Mouse (Mus musculus): Measurements from ENCODE around the gene Pbx1. TPM values are rescaled to one million over a fixed set of nuclear protein-coding genes. Genes with fewer than 3 reads are reported as not detected.

Pbx1 gene
- polyA plus RNA-seq, 1 experiment from 2014 or later, result 59.2 TPM

DNA sequence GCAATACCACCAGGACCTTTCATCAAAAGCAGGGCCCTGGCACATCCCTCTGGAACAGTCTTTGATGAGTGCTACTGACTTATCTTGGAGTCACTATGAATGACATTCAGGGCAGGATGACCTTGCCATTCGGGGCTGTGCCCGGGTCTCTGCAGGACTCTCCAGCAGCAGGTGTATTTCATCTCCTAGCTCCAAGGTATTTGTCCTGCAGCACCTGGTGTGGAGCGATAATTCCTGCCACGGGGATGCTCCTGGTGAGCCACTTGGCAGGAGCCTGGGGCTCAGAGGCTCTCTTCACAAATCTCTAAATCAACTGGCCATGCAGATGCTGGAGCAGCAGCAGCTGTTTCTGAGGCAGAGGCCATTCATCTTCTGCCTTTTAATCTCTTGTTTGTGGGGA lies 340.4 kb downstream of the Pbx1 start:
- H3K27ac ChIP-seq (ENCODE audit: low read depth, low read length), result no peak overlapping the region
- no peaks in the 10 kb centered on the region for H3K27me3 ChIP-seq (ENCODE audit: control insufficient read depth, insufficient read depth, low read length)
- no peak for DNase-seq (ENCODE audit: low spot score)

DNA sequence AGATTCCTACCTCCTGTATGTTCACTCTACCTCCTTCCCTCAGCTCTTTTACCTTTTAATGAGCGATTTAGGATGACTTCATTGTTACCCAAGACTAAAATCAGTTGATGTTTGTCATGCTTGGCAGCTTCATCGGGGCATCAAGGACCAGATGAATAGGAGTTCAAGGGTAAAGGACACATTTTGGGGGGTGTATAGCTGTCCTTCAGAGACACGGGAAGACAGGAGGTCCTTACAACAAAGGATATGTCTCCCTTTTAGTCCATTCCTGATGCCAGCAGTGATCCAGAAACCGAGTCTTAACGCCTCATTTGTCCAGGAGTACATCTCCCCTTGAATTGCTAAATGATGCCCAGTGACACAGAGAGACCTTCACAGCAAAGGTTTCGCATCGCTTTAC lies 343.4 kb downstream of the Pbx1 start:
- Histone ChIP-seq H3K9me3 (ENCODE audit: control insufficient read depth, low read length) (no peaks in the 10 kb centered on the region), H3K27me3 (ENCODE audit: control insufficient read depth, insufficient read depth, low read length) (no peaks in the 10 kb centered on the region), H3K4me2 (replicated peaks; ENCODE audit: low read depth, low read length) (no peak overlapping the region), H3K27ac (ENCODE audit: low read depth, low read length) (no peak overlapping the region), H3K4me3 (ENCODE audit: low read depth, low read length) (no peak overlapping the region), H3K9ac (ENCODE audit: low read depth, low read length) (no peak overlapping the region), H3K36me3 (ENCODE audit: control insufficient read depth, insufficient read depth, low read length) (no peaks in the 10 kb centered on the region), H3K4me1 (replicated peaks; ENCODE audit: control insufficient read depth, insufficient read depth, low read length) (no peaks in the 10 kb centered on the region)
- WGBS, result 71% methylated on average over 7 of the region's 7 CpGs
- DNase-seq (ENCODE audit: low spot score) (no peak), ATAC-seq (ENCODE audit: low FRiP score) (no peak)

More for the DNA sequence above, 340.4 kb downstream of the Pbx1 start:
- no peak overlapping the region for H3K4me2 ChIP-seq (replicated peaks; ENCODE audit: low read depth, low read length)
- 75% methylated on average over 4 of the region's 4 CpGs for WGBS
- no peak overlapping the region for H3K4me3 ChIP-seq (ENCODE audit: low read depth, low read length)
- H3K9me3 ChIP-seq (ENCODE audit: control insufficient read depth, low read length), result no peaks in the 10 kb centered on the region
- H3K36me3 ChIP-seq (ENCODE audit: control insufficient read depth, insufficient read depth, low read length), result no peaks in the 10 kb centered on the region
- H3K9ac ChIP-seq (ENCODE audit: low read depth, low read length), result no peak overlapping the region
- no peaks in the 10 kb centered on the region for H3K4me1 ChIP-seq (replicated peaks; ENCODE audit: control insufficient read depth, insufficient read depth, low read length)
- no peak for ATAC-seq (ENCODE audit: low FRiP score)

DNA sequence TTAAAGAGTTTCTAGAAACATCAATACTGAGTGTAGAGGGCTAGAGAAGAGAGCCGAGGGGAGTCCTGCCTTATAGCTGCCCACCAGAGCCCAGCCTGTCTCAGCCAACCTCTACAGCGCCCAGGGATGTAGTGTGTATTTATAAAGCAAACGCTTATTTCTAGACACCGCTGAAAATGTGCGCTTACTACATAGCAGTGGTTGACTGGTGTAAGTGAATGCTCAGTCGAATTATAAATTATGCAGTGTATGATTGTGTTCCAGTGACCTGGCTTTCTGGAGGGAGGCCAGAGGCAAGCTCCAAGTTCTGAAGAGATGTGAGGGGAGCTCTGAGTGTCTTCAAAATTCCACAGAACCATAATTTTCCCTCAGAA lies 352.7 kb downstream of the Pbx1 start:
- ATAC-seq (ENCODE audit: low FRiP score) (no peak), DNase-seq (ENCODE audit: low spot score) (no peak)
- no peak overlapping the region for H3K9ac ChIP-seq (ENCODE audit: low read depth, low read length)
- H3K4me2 ChIP-seq (replicated peaks; ENCODE audit: low read depth, low read length), result no peak overlapping the region
- H3K27me3 ChIP-seq (ENCODE audit: control insufficient read depth, insufficient read depth, low read length), result no peaks in the 10 kb centered on the region
- no peak overlapping the region for H3K27ac ChIP-seq (ENCODE audit: low read depth, low read length)
- no peaks in the 10 kb centered on the region for H3K9me3 ChIP-seq (ENCODE audit: control insufficient read depth, low read length)
- H3K36me3 ChIP-seq (ENCODE audit: control insufficient read depth, insufficient read depth, low read length), result no peaks in the 10 kb centered on the region
- H3K4me1 ChIP-seq (replicated peaks; ENCODE audit: control insufficient read depth, insufficient read depth, low read length), result no peaks in the 10 kb centered on the region
- 88% methylated on average over 6 of the region's 6 CpGs for WGBS
- no peak overlapping the region for H3K4me3 ChIP-seq (ENCODE audit: low read depth, low read length)

DNA sequence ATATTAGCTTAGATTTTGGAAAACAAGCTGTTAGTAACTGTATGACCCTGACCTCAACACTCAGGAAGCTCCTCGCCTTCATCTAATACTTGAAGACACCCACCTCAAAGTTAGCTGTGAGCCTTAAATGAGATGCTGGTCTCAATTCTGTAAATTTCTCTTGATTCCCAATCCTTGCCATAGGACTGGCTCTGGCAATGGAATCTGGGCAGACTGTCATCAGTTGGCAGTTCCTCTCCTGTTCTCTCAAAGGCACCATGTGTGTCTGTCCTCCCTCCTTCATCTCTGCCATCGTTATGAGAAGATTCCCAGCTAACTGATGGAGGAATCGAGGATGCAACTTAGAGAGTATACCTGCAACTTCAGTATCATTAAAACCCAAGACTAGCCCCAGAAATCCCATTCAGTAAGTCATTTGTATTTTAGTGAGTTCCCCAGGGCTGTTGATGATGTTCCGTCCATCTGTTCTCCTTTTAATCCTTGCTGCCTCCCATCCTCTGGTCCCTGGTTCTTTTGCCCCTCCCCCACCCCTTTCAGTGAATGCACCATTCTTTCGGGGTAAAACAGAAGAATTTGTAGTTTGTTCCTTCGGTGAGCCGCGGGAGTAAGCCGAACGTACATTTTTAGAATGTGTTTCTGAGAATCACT lies 353.2 kb downstream of the Pbx1 start:
- 75% methylated on average over 10 of the region's 10 CpGs for WGBS
- no peak overlapping the region for H3K4me2 ChIP-seq (replicated peaks; ENCODE audit: low read depth, low read length)
- no peak overlapping the region for H3K9ac ChIP-seq (ENCODE audit: low read depth, low read length)
- no peaks in the 10 kb centered on the region for H3K9me3 ChIP-seq (ENCODE audit: control insufficient read depth, low read length)
- DNase-seq (ENCODE audit: low spot score) (no peak), ATAC-seq (ENCODE audit: low FRiP score) (no peak)
- no peaks in the 10 kb centered on the region for H3K4me1 ChIP-seq (replicated peaks; ENCODE audit: control insufficient read depth, insufficient read depth, low read length)
- H3K4me3 ChIP-seq (ENCODE audit: low read depth, low read length), result no peak overlapping the region
- H3K36me3 ChIP-seq (ENCODE audit: control insufficient read depth, insufficient read depth, low read length), result no peaks in the 10 kb centered on the region
- H3K27ac ChIP-seq (ENCODE audit: low read depth, low read length), result no peak overlapping the region
- H3K27me3 ChIP-seq (ENCODE audit: control insufficient read depth, insufficient read depth, low read length), result no peaks in the 10 kb centered on the region

DNA sequence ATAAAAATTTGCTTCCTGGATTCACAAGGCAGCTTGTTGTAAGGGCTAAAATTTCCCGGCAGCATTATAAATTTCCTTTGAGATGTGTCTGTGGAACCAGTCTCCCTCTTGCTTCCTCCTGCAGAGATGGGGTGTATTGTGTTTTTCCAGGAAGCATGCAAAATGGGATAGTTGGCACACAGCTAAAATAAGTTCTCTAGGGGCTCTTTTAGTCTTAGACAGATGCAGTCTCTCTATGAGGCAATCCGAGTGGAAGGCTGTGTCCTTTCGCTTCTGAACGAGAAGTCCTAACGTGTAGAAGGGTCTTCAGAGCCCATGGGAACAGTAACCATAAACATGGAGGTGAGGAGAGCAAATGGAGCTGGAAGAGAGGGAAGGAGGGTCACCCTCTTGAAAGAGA lies 360.1 kb downstream of the Pbx1 start:
- WGBS, result 84% methylated on average over 5 of the region's 5 CpGs
- no peak for DNase-seq (ENCODE audit: low spot score)
- Histone ChIP-seq H3K4me3 (ENCODE audit: low read depth, low read length) (no peak overlapping the region), H3K4me1 (replicated peaks; ENCODE audit: control insufficient read depth, insufficient read depth, low read length) (no peaks in the 10 kb centered on the region), H3K9ac (ENCODE audit: low read depth, low read length) (no peak overlapping the region), H3K36me3 (ENCODE audit: control insufficient read depth, insufficient read depth, low read length) (no peaks in the 10 kb centered on the region), H3K4me2 (replicated peaks; ENCODE audit: low read depth, low read length) (no peak overlapping the region), H3K9me3 (ENCODE audit: control insufficient read depth, low read length) (no peaks in the 10 kb centered on the region), H3K27me3 (ENCODE audit: control insufficient read depth, insufficient read depth, low read length) (no peaks in the 10 kb centered on the region), H3K27ac (ENCODE audit: low read depth, low read length) (no peak overlapping the region)
- no peak for ATAC-seq (ENCODE audit: low FRiP score)

DNA sequence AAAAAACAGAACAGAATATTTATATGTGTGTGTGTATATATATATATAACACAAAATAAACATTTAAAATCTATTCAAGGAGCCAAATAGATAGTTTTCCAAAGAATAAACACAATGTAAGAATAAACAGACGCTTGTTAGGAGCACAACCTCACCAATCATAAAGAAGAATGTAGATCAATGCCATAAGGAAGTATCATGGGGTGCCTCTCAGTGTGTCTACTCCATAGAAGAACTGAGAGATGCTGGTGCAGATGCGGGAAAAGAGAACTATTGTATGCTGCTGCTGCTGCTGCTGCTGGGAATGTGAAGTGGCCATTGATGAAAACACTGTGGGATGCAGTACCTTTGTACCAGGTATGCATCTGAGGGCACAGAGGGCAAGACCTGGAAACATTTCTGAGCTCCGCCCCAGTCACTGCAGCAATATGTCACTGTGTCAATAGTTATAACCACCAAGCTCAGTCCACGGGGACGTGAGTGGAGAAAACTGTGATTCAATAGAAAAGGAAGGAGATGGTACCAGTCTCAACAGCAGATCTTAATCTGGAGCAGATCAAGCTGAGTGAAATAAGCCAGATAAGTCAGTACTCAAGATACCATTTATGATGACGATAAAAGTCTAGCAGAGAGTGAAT lies 361.7 kb downstream of the Pbx1 start:
- Histone ChIP-seq H3K9me3 (ENCODE audit: control insufficient read depth, low read length) (no peaks in the 10 kb centered on the region), H3K9ac (ENCODE audit: low read depth, low read length) (no peak overlapping the region), H3K4me1 (replicated peaks; ENCODE audit: control insufficient read depth, insufficient read depth, low read length) (no peaks in the 10 kb centered on the region), H3K4me2 (replicated peaks; ENCODE audit: low read depth, low read length) (no peak overlapping the region), H3K27me3 (ENCODE audit: control insufficient read depth, insufficient read depth, low read length) (no peaks in the 10 kb centered on the region), H3K27ac (ENCODE audit: low read depth, low read length) (no peak overlapping the region), H3K4me3 (ENCODE audit: low read depth, low read length) (no peak overlapping the region), H3K36me3 (ENCODE audit: control insufficient read depth, insufficient read depth, low read length) (no peaks in the 10 kb centered on the region)
- DNase-seq (ENCODE audit: low spot score) (no peak), ATAC-seq (ENCODE audit: low FRiP score) (no peak)
- WGBS, result 85% methylated on average over 6 of the region's 6 CpGs

DNA sequence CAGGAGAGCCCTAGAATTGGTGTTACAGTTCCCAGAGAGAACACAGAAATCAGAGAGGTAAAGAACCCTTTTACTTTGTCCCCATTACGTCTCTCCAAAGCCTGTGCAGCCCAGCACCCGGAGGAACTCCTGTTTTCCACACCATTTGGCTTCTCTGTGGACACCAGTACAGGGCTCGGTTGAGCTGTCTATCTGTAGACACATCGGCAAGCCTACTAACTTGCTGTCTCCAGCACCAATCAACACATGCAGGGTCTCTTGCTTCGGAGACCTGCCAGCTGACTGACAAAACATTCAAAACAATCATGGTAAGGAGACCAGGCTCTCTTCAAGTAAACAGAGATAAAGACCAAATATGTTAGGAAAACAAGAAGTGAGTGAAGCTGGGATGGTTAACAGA lies 362.3 kb downstream of the Pbx1 start:
- Histone ChIP-seq H3K4me2 (replicated peaks; ENCODE audit: low read depth, low read length) (no peak overlapping the region), H3K4me1 (replicated peaks; ENCODE audit: control insufficient read depth, insufficient read depth, low read length) (no peaks in the 10 kb centered on the region), H3K27ac (ENCODE audit: low read depth, low read length) (no peak overlapping the region), H3K9ac (ENCODE audit: low read depth, low read length) (no peak overlapping the region), H3K9me3 (ENCODE audit: control insufficient read depth, low read length) (no peaks in the 10 kb centered on the region), H3K4me3 (ENCODE audit: low read depth, low read length) (no peak overlapping the region), H3K27me3 (ENCODE audit: control insufficient read depth, insufficient read depth, low read length) (no peaks in the 10 kb centered on the region), H3K36me3 (ENCODE audit: control insufficient read depth, insufficient read depth, low read length) (no peaks in the 10 kb centered on the region)
- DNase-seq (ENCODE audit: low spot score) (no peak), ATAC-seq (ENCODE audit: low FRiP score) (no peak)
- 77% methylated on average over 5 of the region's 5 CpGs for WGBS

Measured in hindbrain, embryonic 11.5 days (tissue).